Mouse (Mus musculus) left cerebral cortex, postnatal 14 days (tissue): ENCODE results near the gene Stau1. TPM values are rescaled to one million over a fixed set of nuclear protein-coding genes. Genes with fewer than 3 reads are reported as not detected.

Experiments used
- DNase-seq, 2 experiments: peaks; one replicate each; pipeline ENCODE4 v3.0.0; 2021 to 2022; ENCODE audit warnings: low spot score in 2 of 2, mixed read lengths in 1 of 2
- intact Hi-C: fragments of 180-260 bp; cut with DNase I; formaldehyde crosslinking; loops from one replicate; pipeline ENCODE4 v1.15.1; 2025
- total RNA-seq, 2 experiments: library from RNA; stranded (reverse); gene quantifications; 2 replicates each; pipeline ENCODE4 v1.2.3; 2021

Gene Stau1
- total RNA-seq, 2 experiments from 2014 or later = 63.1 to 68.6 TPM

- intact Hi-C loops = no loop called here
- no peak for DNase-seq
Observed at GRCm38 (mm10) chr2:166943146-166943545, 53.0 kb downstream of the Stau1 start.

- no peak for DNase-seq
- intact Hi-C loops = no loop called here
Observed at GRCm38 (mm10) chr2:166936166-166936565, 59.9 kb downstream of the Stau1 start.

GRCm38 (mm10) chr2:166935582-166935981 lies 60.5 kb downstream of the Stau1 start:
- intact Hi-C loops = no loop called here
- DNase-seq = no peak

GRCm38 (mm10) chr2:166934416-166934815 lies 61.7 kb downstream of the Stau1 start:
- no peak for DNase-seq
- intact Hi-C loops = no loop called here

GRCm38 (mm10) chr2:166933943-166934342 lies 62.2 kb downstream of the Stau1 start:
- no peak for DNase-seq

GRCm38 (mm10) chr2:166923971-166924370 lies 72.1 kb downstream of the Stau1 start:
- no peak for DNase-seq
- intact Hi-C loops = no loop called here

More at GRCm38 (mm10) chr2:166933943-166934342, 62.2 kb downstream of the Stau1 start:
- intact Hi-C loops = no loop called here

GRCm38 (mm10) chr2:166910536-166910935 lies 85.6 kb downstream of the Stau1 start:
- intact Hi-C loops = no loop called here
- DNase-seq = no peak

GRCm38 (mm10) chr2:166909729-166910128 lies 86.4 kb downstream of the Stau1 start:
- DNase-seq = no peak
- intact Hi-C loops = no loop called here

- DNase-seq = no peak
- intact Hi-C loops = no loop called here
Observed at GRCm38 (mm10) chr2:166906523-166907182, 89.4 kb downstream of the Stau1 start.

- intact Hi-C loops = no loop called here
- peak; percentile 98 to 99 for DNase-seq
Observed at GRCm38 (mm10) chr2:166905711-166906522, 90.2 kb downstream of the Stau1 start, which contains the start of gene Cse1l. TSS of gene Cse1l (plus strand) at chr2:166906040.

- intact Hi-C loops = no loop called here
- DNase-seq = no peak
Observed at GRCm38 (mm10) chr2:166903719-166904282, 92.3 kb downstream of the Stau1 start.

GRCm38 (mm10) chr2:166900792-166901505 lies 95.2 kb downstream of the Stau1 start:
- intact Hi-C loops = no loop called here
- no peak for DNase-seq

GRCm38 (mm10) chr2:166899746-166900145 lies 96.4 kb downstream of the Stau1 start:
- DNase-seq = no peak
- intact Hi-C loops = no loop called here

- intact Hi-C loops = no loop called here
- no peak for DNase-seq
Observed at GRCm38 (mm10) chr2:166899161-166899560, 96.9 kb downstream of the Stau1 start.

Other genes starting within 250 kb of the Stau1 start
- gene Trp53rkb, start 203.8 kb downstream of the Stau1 start, total RNA-seq = 1 to 10 TPM; 5.7 to 9.3 TPM
- gene Arfgef2, start 190.7 kb downstream of the Stau1 start, total RNA-seq = 10 to 100 TPM; 45.7 to 49.8 TPM
- 10 to 100 TPM; 61.6 to 63.4 TPM for gene Cse1l, start 90.3 kb downstream of the Stau1 start, total RNA-seq
- 10 to 100 TPM; 29.0 to 31.3 TPM for gene Ddx27, start 18.9 kb upstream of the Stau1 start, total RNA-seq
- gene Znfx1, start 66.7 kb upstream of the Stau1 start, total RNA-seq = 10 to 100 TPM; 41.5 to 43.9 TPM
- 100 to 1,000 TPM; 149 to 157 TPM for gene Kcnb1, start 193.9 kb upstream of the Stau1 start, total RNA-seq
- 1 to 10 TPM; 2.7 to 3.2 TPM for gene Ptgis, start 244.3 kb upstream of the Stau1 start, total RNA-seq